Mouse (Mus musculus) thymus, adult 2 months (tissue): Measurements from ENCODE around the gene Ncln.

Experiments used
- CTCF ChIP-seq: fragments of 200-500 bp; IDR thresholded peaks from 2 replicates; pipeline ENCODE4 v1.5.1; 2012; ENCODE audit warnings: mild to moderate bottlenecking, control low read depth, low read length, moderate library complexity, borderline replicate concordance; ENCODE audit not compliant: control insufficient read depth, poor library complexity, insufficient read depth; ENCODE audit errors: extremely low read depth
- POLR2A ChIP-seq: fragments of 200-500 bp; IDR thresholded peaks from 2 replicates; pipeline ENCODE4 v1.6.1; 2012; ENCODE audit warnings: mild to moderate bottlenecking, low read length, control low read depth, moderate library complexity; ENCODE audit not compliant: control insufficient read depth, poor library complexity, insufficient read depth; ENCODE audit errors: extremely low read depth

DNA sequence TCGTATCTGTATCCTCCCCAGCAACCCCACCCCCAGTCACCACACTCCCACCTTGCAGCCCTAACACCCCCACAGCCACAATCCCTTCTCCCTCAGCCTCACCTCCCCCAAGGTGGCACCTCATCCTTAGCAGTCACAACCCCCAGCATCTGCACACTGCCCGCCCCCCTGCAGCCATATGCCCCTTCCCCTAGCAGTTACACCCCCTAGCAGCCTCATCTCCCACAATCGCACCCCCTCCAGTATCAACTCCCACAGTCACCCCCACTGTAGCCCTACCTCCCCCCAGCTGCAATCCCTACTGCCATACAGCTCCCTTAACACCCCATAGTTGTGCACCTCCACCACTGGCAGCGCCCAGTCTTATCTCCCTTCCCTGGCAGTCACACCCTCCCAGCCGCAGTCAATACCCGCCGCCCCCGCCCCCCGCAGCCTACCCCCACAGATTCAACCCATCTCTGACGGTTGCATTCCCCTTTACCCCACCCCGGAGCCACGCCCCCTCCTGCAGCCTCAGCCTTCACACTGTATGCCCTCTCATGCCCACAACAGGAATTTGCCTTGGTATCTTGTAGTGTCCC lies 39.1 kb downstream of the Ncln start:
- no peak for TF ChIP-seq POLR2A
- TF ChIP-seq CTCF, result no peak
